Mouse (Mus musculus): ENCODE measurements around the gene 1500009L16Rik. TPM values are rescaled to one million over a fixed set of nuclear protein-coding genes. Genes with fewer than 3 reads are reported as not detected.

The 1500009L16Rik gene
- total RNA-seq, 2 experiments from 2014 or later = 29.8 to 35.6 TPM

DNA sequence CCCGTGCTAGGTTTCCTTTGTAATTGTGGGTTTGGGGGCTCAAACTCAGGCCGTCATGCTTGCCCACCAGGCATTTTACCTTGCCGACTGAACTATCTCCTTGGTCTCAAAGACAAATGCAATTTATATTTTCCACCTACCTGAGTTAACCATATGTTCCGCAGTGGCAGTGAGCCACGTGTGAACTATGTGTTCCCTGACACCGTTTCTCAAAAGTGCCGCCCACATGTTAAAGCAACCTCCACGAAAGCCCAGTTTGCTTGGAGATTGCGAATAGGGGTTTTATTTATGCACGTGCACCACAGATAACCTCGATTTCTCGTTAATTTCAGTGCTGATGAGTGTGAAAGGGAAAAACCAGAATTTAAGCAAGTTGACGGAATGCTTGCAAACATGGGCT is 36.1 kb downstream of the 1500009L16Rik start:
- DNase-seq (ENCODE audit: low spot score in 2 of 2) = no peak

DNA sequence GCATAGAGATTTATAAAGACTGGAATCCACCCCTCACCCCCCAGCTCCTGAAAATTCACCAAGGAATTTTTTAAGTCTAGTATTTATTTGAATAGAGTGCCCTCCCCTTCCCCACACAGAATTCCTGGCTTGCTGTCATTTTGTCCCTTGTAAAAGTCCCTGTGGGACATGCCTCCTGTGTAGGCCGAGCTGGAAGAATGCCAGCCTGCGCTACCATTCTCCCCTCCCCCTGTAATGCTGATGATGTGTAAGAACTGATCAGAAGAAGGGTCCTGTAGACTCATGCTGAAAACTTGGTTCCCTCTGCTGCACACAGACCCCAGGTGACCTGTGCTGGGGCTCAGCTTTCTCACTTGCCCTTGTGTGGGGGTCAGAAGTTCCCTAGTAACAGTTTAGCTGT is 37.9 kb downstream of the 1500009L16Rik start:
- no peak for DNase-seq (ENCODE audit: low spot score in 2 of 2)

DNA sequence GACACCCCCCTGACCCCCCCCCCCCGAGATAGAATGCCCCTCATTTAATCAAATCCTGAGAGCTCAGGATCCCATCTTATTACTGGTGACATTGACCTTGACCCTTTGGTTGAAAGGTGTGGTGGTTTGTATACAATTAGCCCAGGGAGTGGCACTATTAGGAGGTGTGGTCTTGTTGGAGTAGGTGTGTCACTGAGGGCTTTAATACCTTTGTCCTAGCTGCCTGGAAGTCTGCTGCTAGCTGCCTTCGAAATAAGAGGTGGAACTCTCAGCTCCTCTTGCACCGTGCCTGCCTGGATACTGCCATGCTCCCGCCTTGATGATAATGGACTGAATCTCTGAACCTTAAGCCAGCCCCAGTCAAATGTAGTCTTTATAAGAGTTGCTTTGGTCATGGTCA is 41.2 kb downstream of the 1500009L16Rik start:
- DNase-seq (ENCODE audit: low spot score in 2 of 2) = no peak

DNA sequence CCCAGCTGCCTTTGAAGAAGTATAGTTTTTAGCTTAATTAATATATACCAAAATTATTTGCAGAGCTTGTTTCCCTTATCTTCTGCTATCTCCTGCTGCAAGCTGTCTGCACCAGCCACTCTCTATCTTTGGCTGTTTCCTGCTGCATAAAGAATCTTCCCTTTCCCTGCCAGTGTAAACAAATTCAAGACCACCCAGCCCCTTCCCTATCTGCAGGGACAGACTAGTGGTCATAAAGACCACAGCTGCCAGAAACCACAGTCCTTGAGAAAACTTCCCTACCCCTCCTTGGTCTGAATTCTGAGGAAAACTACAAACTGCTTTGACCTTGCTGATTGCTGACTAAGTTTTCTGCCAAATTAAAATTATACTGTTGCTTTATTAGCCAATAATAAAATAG is 44.2 kb downstream of the 1500009L16Rik start:
- no peak for DNase-seq (ENCODE audit: low spot score in 2 of 2)

- peak in 1 of 2 experiments; percentile 37 for DNase-seq (ENCODE audit: low spot score in 2 of 2)
Observed at GRCm38 (mm10) chr10:83776272-83776878, 53.7 kb downstream of the 1500009L16Rik start.

- DNase-seq (ENCODE audit: low spot score in 2 of 2) = no peak
Observed at GRCm38 (mm10) chr10:83777253-83777652, 54.6 kb downstream of the 1500009L16Rik start.

GRCm38 (mm10) chr10:83781854-83782253 is 59.2 kb downstream of the 1500009L16Rik start:
- DNase-seq (ENCODE audit: low spot score in 2 of 2) = no peak

GRCm38 (mm10) chr10:83782371-83783120 is 59.9 kb downstream of the 1500009L16Rik start:
- no peak for DNase-seq (ENCODE audit: low spot score in 2 of 2)

- no peak for DNase-seq (ENCODE audit: low spot score in 2 of 2)
Observed at GRCm38 (mm10) chr10:83785003-83785402, 62.3 kb downstream of the 1500009L16Rik start.

DNA sequence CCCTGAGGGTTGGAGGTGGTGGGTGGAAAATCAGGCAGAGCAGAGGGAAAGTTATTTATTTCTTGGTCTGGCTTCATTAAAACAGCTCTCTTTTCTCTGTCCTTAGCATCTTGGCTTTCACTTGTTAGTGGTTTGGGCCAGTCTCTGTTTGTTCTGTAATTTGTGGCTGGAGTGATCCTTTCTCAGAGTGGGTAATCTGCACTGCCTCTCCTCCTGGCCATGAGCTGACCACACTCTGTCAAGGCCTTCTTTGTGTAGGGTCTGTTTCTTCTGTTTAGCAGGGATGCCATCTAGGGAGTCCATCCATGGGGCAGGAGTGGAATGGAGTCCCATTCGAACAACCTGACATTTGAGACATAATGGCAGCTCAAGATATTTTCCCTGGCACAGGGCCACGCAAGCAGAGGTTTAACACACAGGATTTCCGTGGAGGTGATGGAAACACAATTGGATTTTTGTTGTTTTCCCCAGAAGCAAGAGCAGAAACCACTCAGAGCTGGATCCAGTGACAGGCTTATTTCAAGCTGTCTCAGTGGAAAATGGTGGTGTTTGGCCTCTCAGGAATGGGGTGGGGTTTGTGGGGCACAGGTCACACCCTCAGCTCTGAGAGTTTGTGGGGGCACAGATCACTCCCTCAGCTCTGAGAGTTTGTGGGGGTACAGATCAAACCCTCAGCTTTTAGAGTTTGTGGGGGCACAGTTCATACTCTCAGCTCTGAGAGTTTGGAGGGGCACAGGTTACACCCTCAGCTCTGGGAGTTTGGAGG is 63.1 kb downstream of the 1500009L16Rik start:
- no peak for DNase-seq (ENCODE audit: low spot score in 2 of 2)

GRCm38 (mm10) chr10:83795088-83795487 is 72.4 kb downstream of the 1500009L16Rik start:
- DNase-seq (ENCODE audit: low spot score in 2 of 2) = no peak

GRCm38 (mm10) chr10:83795500-83795899 is 72.8 kb downstream of the 1500009L16Rik start:
- no peak for DNase-seq (ENCODE audit: low spot score in 2 of 2)

DNA sequence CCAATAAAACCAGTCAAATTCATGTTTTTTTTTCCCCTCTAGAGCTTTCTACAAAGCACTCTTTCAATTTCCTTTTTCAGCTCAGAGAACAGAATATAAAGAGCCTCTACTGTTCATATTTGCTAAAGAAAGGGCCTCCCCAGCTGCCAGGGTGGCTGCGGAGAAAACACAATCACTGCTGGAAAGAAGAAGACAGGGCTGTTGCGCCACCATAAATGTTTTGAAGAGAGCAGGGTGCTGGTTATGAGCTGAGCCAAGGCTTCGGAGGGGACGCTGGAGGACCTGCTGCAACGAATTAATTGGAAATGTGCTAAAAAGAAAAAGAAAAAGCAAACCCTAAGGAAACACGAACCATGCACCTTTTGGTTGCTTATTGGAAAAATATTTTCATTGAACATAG is 81.4 kb downstream of the 1500009L16Rik start:
- no peak for DNase-seq (ENCODE audit: low spot score in 2 of 2)

GRCm38 (mm10) chr10:83805201-83805718 is 82.6 kb downstream of the 1500009L16Rik start:
- DNase-seq (ENCODE audit: low spot score in 2 of 2) = no peak

GRCm38 (mm10) chr10:83807251-83807650 is 84.6 kb downstream of the 1500009L16Rik start:
- no peak for DNase-seq (ENCODE audit: low spot score in 2 of 2)

Other genes starting within 250 kb of the 1500009L16Rik start
- gene Aldh1l2, start 188.7 kb upstream of the 1500009L16Rik start, total RNA-seq (2021) = 1 to 10 TPM; 2.3 to 3.9 TPM
- 10 to 100 TPM; 21.8 to 22.4 TPM for gene Washc4, start 179.1 kb upstream of the 1500009L16Rik start, total RNA-seq (2021)
- gene Appl2, start 74.1 kb upstream of the 1500009L16Rik start, total RNA-seq (2021) = 100 to 1,000 TPM; 103 to 116 TPM

Data from adrenal gland, postnatal 4 days (tissue).